Mouse (Mus musculus): ENCODE data around the gene Srp68.

Gene Srp68

GRCm38 (mm10) chr11:116208660-116209059, 65.4 kb downstream of the Srp68 start:
- no peak for DNase-seq (ENCODE audit: low spot score)

- DNase-seq (ENCODE audit: low spot score), result no peak
Measured at GRCm38 (mm10) chr11:116206678-116207077, 67.3 kb downstream of the Srp68 start.

- DNase-seq (ENCODE audit: low spot score), result no peak
Measured at GRCm38 (mm10) chr11:116203150-116203549, 70.9 kb downstream of the Srp68 start.

- DNase-seq (ENCODE audit: low spot score), result no peak
Measured at GRCm38 (mm10) chr11:116201151-116201550, 72.9 kb downstream of the Srp68 start.

- peak; percentile 96 for DNase-seq (ENCODE audit: low spot score)
Measured at GRCm38 (mm10) chr11:116198639-116199531, 75.1 kb downstream of the Srp68 start, which contains the start of the genes Ten1 and Acox1. Gene Ten1, plus strand, starts transcription at chr11:116198855. Gene Acox1, minus strand, starts transcription at chr11:116199045.

- DNase-seq (ENCODE audit: low spot score), result no peak
Measured at GRCm38 (mm10) chr11:116198132-116198531, 75.9 kb downstream of the Srp68 start.

- no peak for DNase-seq (ENCODE audit: low spot score)
Measured at GRCm38 (mm10) chr11:116197584-116197906, 76.5 kb downstream of the Srp68 start.

- DNase-seq (ENCODE audit: low spot score), result no peak
Measured at GRCm38 (mm10) chr11:116196866-116197583, 77.0 kb downstream of the Srp68 start.

GRCm38 (mm10) chr11:116196336-116196735, 77.7 kb downstream of the Srp68 start:
- no peak for DNase-seq (ENCODE audit: low spot score)

- no peak for DNase-seq (ENCODE audit: low spot score)
Measured at GRCm38 (mm10) chr11:116195252-116195651, 78.8 kb downstream of the Srp68 start.
